Mouse (Mus musculus) heart, embryonic 14.5 days (tissue): ENCODE data around the gene Abcc4. TPM values are rescaled to one million over a fixed set of nuclear protein-coding genes. Genes with fewer than 3 reads are reported as not detected.

Source experiments
- ATAC-seq: fragments of 200-750 bp; cut with Nextera tagmentation; 2 replicates; pipeline ENCODE4 v1.8.0; 2017; ENCODE audit warnings: low read depth, moderate TSS enrichment; ENCODE audit not compliant: insufficient number of reproducible peaks, insufficient read depth, low FRiP score
- H3K27ac ChIP-seq, 2 experiments: fragments of 200-500 bp in 1 of 2; fragments of 300-500 bp in 1 of 2; sonication (generic) in 1 of 2; replicated peaks in 1 of 2; 2 replicates each; pipeline ENCODE4 v1.5.1; 2012 to 2014; ENCODE audit warnings: low read depth in 2 of 2, low read length in 2 of 2, control low read depth in 1 of 2, mild to moderate bottlenecking in 1 of 2, mixed read lengths in 1 of 2; ENCODE audit not compliant: control insufficient read depth in 1 of 2, insufficient read depth in 1 of 2
- H3K27me3 ChIP-seq: fragments of 300-500 bp; sonication (generic); 2 replicates; pipeline ENCODE4 v1.6.1; 2014; ENCODE audit warnings: mild to moderate bottlenecking, low read length, control low read depth; ENCODE audit not compliant: control insufficient read depth, insufficient read depth
- H3K36me3 ChIP-seq: fragments of 300-500 bp; sonication (generic); 2 replicates; pipeline ENCODE4 v1.6.1; 2014; ENCODE audit warnings: mild to moderate bottlenecking, control low read depth, low read length, mixed read lengths; ENCODE audit not compliant: control insufficient read depth, insufficient read depth
- H3K4me1 ChIP-seq, 2 experiments: fragments of 200-500 bp in 1 of 2; fragments of 300-500 bp in 1 of 2; sonication (generic) in 1 of 2; 2 replicates each; pipeline ENCODE4 v1.6.1; 2012 to 2014; ENCODE audit warnings: low read length in 2 of 2, control low read depth in 1 of 2, mixed read lengths in 1 of 2; ENCODE audit not compliant: control insufficient read depth in 2 of 2, insufficient read depth in 2 of 2
- H3K4me2 ChIP-seq: fragments of 300-500 bp; sonication (generic); 2 replicates; pipeline ENCODE4 v1.6.1; 2014; ENCODE audit warnings: mild to moderate bottlenecking, low read length
- H3K4me3 ChIP-seq, 2 experiments: fragments of 200-500 bp in 1 of 2; fragments of 300-500 bp in 1 of 2; sonication (generic) in 1 of 2; 2 replicates each; pipeline ENCODE4 v1.5.1; 2012 to 2014; ENCODE audit warnings: low read length in 2 of 2, mild to moderate bottlenecking in 2 of 2, control low read depth in 1 of 2, low read depth in 1 of 2, moderate library complexity in 1 of 2; ENCODE audit not compliant: control insufficient read depth in 1 of 2, insufficient read depth in 1 of 2
- H3K9ac ChIP-seq: fragments of 300-500 bp; sonication (generic); 2 replicates; pipeline ENCODE4 v1.6.1; 2014; ENCODE audit warnings: mild to moderate bottlenecking, low read length
- H3K9me3 ChIP-seq: fragments of 300-500 bp; sonication (generic); 2 replicates; pipeline ENCODE4 v1.6.1; 2016; ENCODE audit warnings: low read length, control low read depth; ENCODE audit not compliant: control insufficient read depth
- WGBS: fragments of 180-500 bp; shearing (Covaris S2); extraction: QIAGEN DNeasy Blood & Tissue Kit; methylation state at CpG from one replicate; pipeline ENCODE4 v1.1.7; 2014; 5-methylcytosine and 5-hydroxymethylcytosine counted together
- polyA plus RNA-seq: library from polyadenylated mRNA; unstranded; fragments of >200 nt; fragmentation: Nextera tagmentation; extraction: Ambion mirVana; gene quantifications from 2 replicates; pipeline ENCODE4 v1.2.1, GENCODE M21; 2014

The Abcc4 gene
- polyA plus RNA-seq, 1 experiment from 2014 or later, result 1.8 TPM

DNA sequence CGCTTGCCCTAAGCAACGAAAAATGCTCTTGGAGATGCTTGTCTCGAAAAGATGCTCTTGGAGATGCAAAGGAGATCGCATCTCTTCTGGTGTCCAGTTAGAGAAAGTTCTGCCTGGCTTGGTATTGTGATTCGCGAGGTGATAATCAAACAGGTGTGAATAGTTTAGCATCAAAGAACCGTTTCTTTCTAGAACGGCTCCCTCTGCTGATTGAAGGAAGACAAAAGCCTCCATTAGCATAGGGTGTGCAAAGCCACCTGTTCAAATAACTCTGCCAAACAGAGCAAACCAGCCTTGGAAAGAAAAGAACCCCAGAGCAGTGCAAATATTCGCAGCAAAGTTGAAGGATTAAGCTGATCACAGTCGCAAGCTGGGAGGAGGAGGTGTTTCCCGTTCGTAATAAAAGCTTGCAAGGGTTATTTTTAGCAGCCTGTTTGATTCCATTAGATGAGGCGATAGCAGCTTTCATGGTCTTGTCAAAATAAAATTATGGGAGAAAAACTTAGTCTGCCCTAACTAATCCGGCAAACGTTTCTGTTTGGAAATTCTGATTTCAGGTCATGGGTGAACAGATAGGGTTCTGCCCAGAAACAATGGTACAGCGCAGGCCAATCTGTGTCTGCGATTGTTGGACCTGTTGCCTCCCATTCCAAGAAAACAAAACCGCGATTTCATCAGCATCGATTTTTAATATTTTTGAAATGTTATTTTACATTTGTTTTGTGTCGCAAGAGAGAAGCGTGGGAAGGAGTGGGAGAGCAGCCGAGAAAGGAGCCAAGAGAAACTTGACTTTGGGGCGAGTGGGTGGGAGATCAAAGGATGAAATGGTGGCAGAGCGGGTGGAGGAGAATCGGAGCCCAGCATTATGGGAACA lies 231.6 kb downstream of the Abcc4 start:
- Histone ChIP-seq H3K9ac (peak overlapping the region; percentile 6; the same call in 1 of the 2 replicates), H3K36me3 (no peaks in the 10 kb centered on the region), H3K4me3 (peak overlapping the region; percentile 42 to 45), H3K4me2 (peak overlapping the region; percentile 88), H3K9me3 (peaks cover 5% of the 10 kb centered on the region), H3K4me1 (0 out of 4 replicates have a peak, but pooled peaks cover 0 to 4% of the 10 kb centered on the region in 2 experiments), H3K27ac (no peak overlapping the region), H3K27me3 (peaks cover 33% of the 10 kb centered on the region)
- ATAC-seq, result no peak
- 21% methylated on average over 26 of the region's 26 CpGs for WGBS

DNA sequence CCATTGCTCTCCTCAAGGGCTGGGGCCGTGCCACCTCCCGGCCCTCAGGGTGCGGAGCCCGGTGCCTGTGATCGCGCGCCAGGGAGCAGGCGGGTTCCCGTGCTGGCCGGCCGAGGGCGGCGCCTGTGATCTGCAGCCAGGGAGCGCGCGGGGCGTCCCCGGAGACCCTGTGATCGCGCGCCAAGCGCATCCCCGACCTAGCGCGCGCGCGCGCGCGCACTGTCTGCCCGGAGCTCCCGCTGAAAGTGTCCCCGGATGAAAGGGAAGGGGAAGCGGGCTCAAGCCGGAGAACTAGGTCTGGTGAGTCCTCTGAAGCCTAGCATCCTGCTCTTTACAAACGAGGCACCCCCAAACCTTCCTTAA lies 232.2 kb downstream of the Abcc4 start:
- WGBS, result under 1% methylated on average over 37 of the region's 37 CpGs
- Histone ChIP-seq H3K9ac (peak overlapping the region; percentile 6; the same call in 1 of the 2 replicates), H3K4me3 (peak overlapping the region; percentile 42 to 45), H3K4me2 (peak overlapping the region; percentile 88), H3K9me3 (peaks cover 5% of the 10 kb centered on the region), H3K36me3 (no peaks in the 10 kb centered on the region), H3K27me3 (peaks cover 33% of the 10 kb centered on the region), H3K27ac (no peak overlapping the region), H3K4me1 (0 out of 4 replicates have a peak, but pooled peaks cover 0 to 4% of the 10 kb centered on the region in 2 experiments)
- no peak for ATAC-seq

- no peak for ATAC-seq
- H3K27ac ChIP-seq, result no peak overlapping the region
- peak overlapping the region; percentile 88 for H3K4me2 ChIP-seq
- H3K4me3 ChIP-seq, result peak overlapping the region; percentile 42 to 45
- H3K27me3 ChIP-seq, result peaks cover 33% of the 10 kb centered on the region
- H3K9me3 ChIP-seq, result peaks cover 5% of the 10 kb centered on the region
- H3K4me1 ChIP-seq, result 0 out of 4 replicates have a peak, but pooled peaks cover 0 to 4% of the 10 kb centered on the region in 2 experiments
- H3K36me3 ChIP-seq, result no peaks in the 10 kb centered on the region
- WGBS, result 16% methylated on average over 20 of the region's 20 CpGs
- H3K9ac ChIP-seq, result peak overlapping the region; percentile 6; the same call in 1 of the 2 replicates
Observed at GRCm38 (mm10) chr14:118473188-118473830, 232.7 kb downstream of the Abcc4 start.

- Histone ChIP-seq H3K4me2 (no peak overlapping the region), H3K9ac (no peak overlapping the region), H3K27ac (no peak overlapping the region), H3K9me3 (no peaks in the 10 kb centered on the region), H3K36me3 (no peaks in the 10 kb centered on the region), H3K4me1 (no peaks in the 10 kb centered on the region), H3K27me3 (0 out of 2 replicates have a peak, but pooled peaks cover 6% of the 10 kb centered on the region), H3K4me3 (no peak overlapping the region)
- WGBS, result 65% methylated on average over 2 of the region's 2 CpGs
- no peak for ATAC-seq
Observed at GRCm38 (mm10) chr14:118465331-118465730, 240.7 kb downstream of the Abcc4 start.

DNA sequence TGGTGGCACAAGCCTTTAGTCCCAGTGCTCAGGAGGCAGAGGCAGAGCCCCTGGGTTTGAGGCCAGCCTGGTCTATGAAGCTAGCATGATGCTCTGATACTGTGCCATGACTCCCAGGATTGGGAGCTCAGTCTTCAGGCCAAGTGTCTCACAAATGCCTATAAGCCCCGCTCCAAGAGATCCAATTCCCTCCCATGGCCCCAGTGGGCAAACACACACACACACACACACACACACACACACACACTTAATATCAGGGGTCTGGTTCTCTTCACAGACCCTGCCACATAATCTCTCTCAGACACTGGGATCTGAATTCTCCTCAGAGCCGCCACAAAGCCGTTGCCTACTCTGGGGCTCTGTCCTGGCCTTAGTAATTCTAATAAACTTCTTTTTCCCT lies 241.6 kb downstream of the Abcc4 start:
- no peak for ATAC-seq
- Histone ChIP-seq H3K9ac (no peak overlapping the region), H3K4me2 (no peak overlapping the region), H3K36me3 (no peaks in the 10 kb centered on the region), H3K27me3 (0 out of 2 replicates have a peak, but pooled peaks cover 3% of the 10 kb centered on the region), H3K9me3 (no peaks in the 10 kb centered on the region), H3K4me3 (no peak overlapping the region), H3K27ac (no peak overlapping the region), H3K4me1 (no peaks in the 10 kb centered on the region)
- 73% methylated on average over 3 of the region's 3 CpGs for WGBS

DNA sequence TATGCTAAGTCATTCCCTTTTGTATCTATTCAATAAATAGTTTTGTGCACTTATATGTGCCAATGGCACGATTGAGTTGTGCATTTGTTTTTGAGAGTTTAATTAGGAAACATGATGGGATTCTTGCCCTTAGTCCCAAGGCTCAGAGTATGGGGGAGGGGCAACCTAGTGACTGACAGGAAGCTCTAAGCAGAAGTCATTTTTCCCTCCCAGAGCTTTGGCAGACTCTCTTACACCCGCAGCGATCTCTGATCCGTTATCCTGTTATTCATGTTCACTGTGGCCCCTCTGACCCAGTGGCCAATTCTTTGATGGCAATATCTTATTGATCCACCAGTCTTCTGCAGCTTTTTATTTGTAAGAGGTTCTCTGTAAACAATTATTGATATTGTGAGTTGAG lies 253.4 kb downstream of the Abcc4 start:
- H3K4me1 ChIP-seq, result no peaks in the 10 kb centered on the region
- no peak for ATAC-seq
- H3K9ac ChIP-seq, result no peak overlapping the region
- H3K27ac ChIP-seq, result no peak overlapping the region
- H3K36me3 ChIP-seq, result no peaks in the 10 kb centered on the region
- no peaks in the 10 kb centered on the region for H3K9me3 ChIP-seq
- H3K4me2 ChIP-seq, result no peak overlapping the region
- WGBS, result 58% methylated on average over 4 of the region's 4 CpGs
- H3K4me3 ChIP-seq, result no peak overlapping the region
- no peaks in the 10 kb centered on the region for H3K27me3 ChIP-seq

DNA sequence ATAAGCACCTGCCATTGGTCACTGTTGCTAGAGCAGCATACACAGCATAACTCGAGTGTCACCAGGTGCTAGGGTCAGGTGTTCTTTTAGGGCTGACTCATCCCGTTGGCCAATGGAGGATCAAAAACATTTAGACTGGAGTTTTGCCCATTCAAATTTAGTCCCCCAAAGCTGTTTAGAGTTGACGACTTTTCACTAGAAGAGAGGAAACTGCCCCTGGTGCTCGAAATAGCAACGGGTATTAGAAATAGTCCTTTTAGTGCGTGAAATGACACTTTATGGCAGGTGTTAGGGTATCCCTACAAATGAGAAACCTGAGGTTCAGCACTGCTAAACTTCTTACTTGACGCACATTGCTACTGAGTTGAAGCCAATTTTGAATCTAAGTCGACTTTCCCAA lies 265.9 kb downstream of the Abcc4 start:
- Histone ChIP-seq H3K36me3 (no peaks in the 10 kb centered on the region), H3K27ac (no peak overlapping the region), H3K4me1 (peaks cover 2 to 3% of the 10 kb centered on the region in 2 experiments; a peak in 2 of 4 replicates), H3K4me3 (no peak overlapping the region), H3K27me3 (peaks cover 61% of the 10 kb centered on the region), H3K4me2 (no peak overlapping the region), H3K9ac (no peak overlapping the region), H3K9me3 (no peaks in the 10 kb centered on the region)
- no peak for ATAC-seq
- 70% methylated on average over 8 of the region's 8 CpGs for WGBS
